Mouse (Mus musculus): ENCODE results near the gene Khdrbs2. TPM values are rescaled to one million over a fixed set of nuclear protein-coding genes. Genes with fewer than 3 reads are reported as not detected.
"Not testable (repeated sequence)": the region's sequence is repeated elsewhere in the genome, so short reads cannot be mapped to it uniquely, and the experiment has no call there.

Gene Khdrbs2
- total RNA-seq, 2 experiments from 2014 or later = 0.15 to 0.17 TPM

DNA sequence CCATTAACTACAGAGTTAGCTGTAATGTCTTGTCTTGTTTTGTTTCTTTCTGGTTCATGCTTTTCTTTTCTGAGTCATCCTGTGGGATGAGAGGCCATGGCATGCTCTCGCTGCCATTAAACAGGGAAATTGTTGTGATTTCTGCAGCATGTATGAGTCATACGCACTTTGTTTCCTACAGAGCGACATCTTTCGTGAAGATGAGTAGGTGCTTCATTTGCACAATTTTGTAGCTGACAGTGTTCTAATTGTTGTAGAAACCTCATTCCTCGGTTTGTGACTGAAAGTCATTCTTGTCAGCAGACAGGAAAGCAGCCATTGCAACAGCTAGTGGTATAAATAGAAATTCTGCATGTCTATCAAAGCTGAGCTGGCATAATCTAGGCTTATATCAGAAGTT is 271.4 kb downstream of the Khdrbs2 start:
- intact Hi-C loops (cut with DNase I) = no loop called here
- DNase-seq = no peak

DNA sequence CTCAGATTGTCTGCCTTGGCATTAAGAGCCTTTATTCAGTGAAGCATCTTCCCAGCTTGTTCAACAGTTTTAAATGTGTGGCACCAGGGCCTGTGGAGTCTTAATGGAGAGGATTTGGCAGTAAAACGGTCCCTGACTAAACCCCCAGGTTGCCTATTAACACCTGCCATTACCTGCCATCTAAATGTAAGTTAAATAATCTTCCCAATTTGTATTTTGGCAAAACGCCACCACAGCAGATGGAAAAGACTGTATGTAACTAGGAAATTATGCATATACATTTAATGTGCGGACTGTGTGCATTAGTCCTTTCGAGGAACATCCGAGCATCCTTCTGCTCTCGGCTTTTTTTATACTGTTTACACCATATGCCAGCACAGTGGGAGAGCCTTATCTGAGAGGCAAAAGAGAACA is 290.6 kb downstream of the Khdrbs2 start:
- intact Hi-C loops (cut with DNase I) = no loop called here
- DNase-seq = no peak

DNA sequence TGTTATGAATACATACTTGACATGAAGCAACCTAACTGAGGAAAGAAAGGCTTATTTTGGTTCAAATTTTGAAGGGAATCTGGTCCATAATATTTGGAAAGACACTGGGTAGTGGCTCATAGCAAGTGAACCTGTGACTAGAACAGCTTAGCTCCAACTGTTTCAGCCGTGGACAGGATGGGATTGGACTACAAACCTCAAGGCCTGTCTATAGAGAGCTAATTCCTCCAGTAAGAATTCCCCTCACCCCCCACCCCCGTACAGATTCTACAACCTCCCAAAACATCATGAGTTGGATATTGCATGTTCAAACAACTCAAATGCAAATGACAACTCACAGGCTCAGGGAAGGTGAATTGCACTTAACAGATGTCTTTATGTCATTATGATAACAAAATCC is 298.5 kb downstream of the Khdrbs2 start:
- intact Hi-C loops (cut with DNase I) = no loop called here
- DNase-seq = no peak

DNA sequence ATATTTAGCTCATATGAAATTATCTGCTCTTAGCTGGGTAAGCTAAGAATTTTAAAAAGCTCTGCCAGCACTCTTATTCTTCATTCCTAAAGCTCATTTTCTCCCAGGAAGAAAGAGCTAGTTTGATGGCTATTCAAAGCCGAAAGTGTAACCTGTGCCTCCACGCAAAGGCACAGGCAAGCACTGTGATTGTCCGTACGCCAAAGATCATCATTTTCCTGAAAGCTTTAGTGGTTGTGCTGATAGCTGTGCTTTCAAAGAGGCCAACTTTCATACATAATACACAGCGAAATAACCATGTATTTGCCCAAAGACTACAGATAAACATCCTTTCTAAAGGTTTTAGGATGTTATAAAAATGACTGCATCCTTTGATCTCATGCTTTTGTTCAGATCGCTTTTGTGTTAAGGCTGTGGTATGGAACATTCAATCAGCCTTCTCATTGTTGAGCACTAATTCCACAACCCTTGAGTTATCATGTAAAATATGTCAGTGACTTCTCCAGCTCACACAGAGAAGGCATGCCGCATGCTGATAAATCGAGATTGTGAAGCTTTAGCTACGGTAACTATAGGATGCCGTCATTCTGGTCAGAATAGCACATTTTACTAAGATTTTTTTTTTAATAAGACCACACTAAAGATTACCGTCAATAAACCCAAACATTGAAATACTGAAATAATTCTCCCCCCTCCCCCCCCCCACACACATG is 299.1 kb downstream of the Khdrbs2 start:
- intact Hi-C loops (cut with DNase I) = no loop called here

DNA sequence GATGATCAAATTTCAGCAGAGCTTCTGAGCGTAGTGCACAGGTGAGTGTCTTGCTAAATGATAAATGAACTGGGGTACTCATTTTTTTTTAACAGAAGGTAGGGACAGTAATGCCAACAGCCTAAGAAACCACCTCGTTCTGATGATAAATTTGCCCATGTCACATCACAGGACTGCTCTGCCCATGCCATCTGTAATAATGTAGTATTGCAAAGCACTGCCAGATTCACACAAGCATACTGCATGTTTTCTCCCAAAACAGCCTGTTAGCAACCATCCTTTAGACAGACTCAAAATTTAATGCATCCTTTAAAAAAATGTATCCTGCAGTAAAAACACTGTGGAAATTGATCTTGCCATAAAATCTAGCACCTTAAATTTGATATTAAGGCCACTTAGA is 315.4 kb downstream of the Khdrbs2 start:
- intact Hi-C loops (cut with DNase I) = no loop called here
- no peak for DNase-seq

More for the DNA sequence above, 299.1 kb downstream of the Khdrbs2 start:
- no peak for DNase-seq

DNA sequence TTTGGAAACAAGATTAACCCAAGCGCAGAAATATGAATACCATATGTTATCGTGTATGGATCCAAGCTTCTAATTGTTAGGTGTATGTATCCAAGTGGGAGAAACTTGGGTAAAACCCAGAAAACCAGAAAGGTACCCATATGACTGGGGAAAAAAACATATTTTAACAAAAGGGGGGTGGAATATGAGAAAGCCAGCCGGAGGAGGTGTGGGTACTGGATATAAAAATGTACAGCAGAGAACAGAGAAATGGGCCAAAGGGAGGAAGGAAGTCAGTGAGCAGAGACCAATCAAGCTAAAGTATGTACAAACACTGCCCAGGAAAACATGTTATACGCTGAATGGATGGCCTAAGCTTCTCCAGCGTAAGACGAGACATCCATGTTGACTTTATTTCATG is 330.9 kb downstream of the Khdrbs2 start:
- intact Hi-C loops (cut with DNase I) = no loop called here
- no peak for DNase-seq

DNA sequence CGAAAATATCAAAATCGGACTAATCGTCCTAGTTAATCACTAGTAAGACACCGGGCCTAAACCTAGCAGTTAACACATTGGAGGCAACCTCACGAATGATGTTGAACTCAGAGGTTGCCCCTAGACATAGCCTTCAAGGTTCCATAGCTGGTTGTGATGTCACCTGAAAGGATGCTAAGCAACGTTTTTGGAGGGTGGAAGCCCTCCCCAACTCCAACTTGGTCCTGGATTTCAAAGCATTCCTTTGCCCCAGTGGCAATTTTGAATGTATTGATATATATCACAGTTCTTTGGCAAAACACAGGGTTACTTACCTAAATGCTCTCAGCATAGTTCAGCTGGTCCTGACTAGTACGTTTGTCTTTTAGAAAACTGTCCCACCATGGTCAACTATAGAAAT is 374.7 kb downstream of the Khdrbs2 start, which contains the start of gene Gm5415:
Gene Gm5415, minus strand, starts transcription at position 101 of the 400 bp plus-strand sequence.
- DNase-seq; intact Hi-C loops (cut with DNase I): not testable (repeated sequence)

DNA sequence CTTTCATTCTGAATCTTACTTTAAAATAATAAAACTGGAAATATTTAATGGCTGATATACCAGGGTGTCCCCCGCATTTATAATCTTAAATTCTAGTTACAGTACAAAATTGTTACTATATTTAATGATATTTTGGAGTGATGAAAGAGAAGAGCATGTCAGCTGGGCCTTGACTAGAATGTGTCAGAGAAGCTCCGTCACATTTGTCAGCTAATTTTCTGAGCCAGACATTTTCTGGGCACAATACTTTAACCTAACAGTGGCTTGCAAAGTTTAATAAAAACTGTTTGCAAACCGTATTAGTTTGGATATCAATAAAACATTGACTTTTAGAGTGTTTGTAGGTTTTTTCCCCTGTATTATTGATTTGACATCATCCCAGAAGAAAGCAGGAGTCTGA is 380.9 kb downstream of the Khdrbs2 start:
- DNase-seq = no peak
- intact Hi-C loops (cut with DNase I) = loop anchor here (5.0 kb wide), 1 partner anchor 381 kb away; the partner anchor contains the start of gene Khdrbs2

DNA sequence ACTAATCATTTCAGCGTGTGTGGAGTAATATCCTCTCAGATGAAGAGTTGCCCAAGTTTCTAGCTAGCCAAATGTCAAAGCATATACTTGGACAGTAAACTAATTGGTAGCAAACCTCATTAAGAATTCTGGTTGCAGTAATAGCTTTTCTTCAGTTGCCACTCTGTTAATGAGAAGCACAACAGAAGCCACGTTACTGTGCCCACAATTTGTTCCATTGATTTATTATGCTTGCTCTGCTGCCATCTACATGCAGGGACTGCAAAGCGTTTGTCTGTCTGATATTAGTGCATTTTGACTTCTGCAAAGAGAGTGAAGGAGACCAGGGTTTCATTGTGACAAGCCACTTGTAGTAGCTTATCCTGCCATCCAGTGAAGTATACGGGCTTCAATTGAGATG is 381.4 kb downstream of the Khdrbs2 start:
- no peak for DNase-seq
- intact Hi-C loops (cut with DNase I) = loop anchor here (5.0 kb wide), 1 partner anchor 382 kb away; the partner anchor contains the start of gene Khdrbs2

DNA sequence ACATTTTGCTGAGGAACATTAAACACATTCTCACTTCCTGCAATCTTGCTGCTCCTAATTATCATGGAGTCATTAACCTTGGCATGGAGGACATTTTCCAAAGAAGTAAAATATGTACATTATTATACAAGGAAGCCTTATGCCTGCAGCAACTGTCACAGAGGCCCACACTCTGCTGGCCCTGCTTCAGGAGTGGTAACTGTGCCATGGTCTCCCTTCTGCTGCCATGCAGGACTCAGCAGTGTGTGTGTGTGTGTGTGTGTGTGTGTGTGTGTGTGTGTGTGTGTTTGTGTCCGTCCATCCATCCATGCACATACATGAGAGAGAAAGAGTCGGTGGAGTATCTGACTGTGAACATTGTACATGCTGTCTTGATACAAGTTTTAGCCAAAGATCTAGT is 396.4 kb downstream of the Khdrbs2 start:
- intact Hi-C loops (cut with DNase I) = no loop called here

DNA sequence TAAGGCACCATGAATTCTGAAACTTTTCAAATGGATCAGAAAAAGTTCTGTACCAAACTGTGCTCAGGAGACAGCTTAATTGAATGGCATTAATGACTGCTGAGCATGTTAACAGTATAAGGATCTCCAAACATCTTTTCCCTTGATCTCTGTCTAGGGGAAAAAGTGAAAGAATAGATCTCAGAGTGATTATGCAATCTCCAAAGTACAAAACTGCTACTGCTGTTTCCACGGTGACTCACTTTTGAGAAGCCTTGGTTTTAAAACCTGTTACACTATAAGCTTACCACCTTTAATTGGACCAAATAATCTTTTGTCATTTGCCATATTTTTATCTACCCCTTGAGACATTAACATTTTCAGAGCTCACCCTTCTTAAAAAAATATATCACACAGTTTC is 453.5 kb downstream of the Khdrbs2 start:
- intact Hi-C loops (cut with DNase I) = no loop called here
- DNase-seq = no peak

More for the DNA sequence above, 396.4 kb downstream of the Khdrbs2 start:
- no peak for DNase-seq

DNA sequence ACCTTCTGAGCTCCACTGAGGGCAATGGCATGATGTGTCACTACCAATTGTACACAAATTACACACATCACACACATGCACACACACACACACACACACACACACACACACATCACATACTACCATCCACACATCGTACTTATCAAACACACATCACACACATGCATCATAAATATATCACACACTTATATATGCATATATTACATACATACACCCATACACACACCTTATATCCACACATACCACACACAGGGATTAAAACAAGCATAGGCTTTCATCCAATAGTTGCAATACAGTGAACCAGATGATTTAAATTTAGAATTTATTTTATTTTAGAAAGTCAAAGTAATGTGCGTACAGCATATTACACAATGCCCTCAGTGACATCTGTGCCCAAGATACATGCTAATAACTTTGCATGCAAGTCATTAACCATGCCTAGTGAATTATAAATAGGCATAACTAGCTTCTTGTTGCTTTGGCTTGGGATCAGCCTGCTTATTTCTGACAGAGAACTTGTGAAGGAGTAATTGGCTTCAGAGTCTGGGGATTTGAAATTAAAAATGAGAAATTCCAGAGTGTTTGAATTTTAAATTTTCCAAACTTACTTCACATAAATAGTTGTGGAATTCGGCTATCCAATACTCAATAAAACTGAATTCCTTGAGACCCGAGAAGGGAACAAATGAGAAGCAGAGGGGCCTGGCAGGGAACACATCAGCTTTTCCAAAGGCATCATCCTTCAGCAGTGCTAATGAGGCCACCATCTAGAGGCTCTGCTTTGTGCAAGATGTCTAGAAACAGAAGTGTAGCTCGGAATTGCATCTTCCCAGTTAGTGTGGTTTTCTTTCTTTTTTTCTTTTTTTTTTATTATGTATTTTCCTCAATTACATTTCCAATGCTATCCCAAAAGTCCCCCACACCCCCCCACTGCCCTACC is 460.2 kb downstream of the Khdrbs2 start:
- intact Hi-C loops (cut with DNase I) = no loop called here
- DNase-seq = no peak

DNA sequence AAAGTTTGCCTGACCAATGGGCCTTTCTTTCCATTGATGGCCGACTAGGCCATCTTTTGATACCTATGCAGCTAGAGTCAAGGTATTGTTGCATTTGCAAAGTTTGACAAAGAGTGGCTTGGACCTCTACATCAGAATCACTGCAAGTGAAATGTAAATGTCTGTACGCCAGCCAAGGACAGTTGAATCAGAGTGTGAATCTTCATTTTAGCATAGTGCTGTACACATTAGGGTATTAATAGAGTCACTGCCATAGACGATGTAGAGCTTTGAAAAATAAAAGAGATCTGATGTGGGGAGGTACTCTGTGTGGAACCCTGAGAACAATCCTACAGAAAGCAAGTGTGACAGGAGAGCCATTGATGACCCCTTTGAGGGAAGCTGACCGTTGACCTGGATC is 460.9 kb downstream of the Khdrbs2 start:
- intact Hi-C loops (cut with DNase I) = no loop called here

DNA sequence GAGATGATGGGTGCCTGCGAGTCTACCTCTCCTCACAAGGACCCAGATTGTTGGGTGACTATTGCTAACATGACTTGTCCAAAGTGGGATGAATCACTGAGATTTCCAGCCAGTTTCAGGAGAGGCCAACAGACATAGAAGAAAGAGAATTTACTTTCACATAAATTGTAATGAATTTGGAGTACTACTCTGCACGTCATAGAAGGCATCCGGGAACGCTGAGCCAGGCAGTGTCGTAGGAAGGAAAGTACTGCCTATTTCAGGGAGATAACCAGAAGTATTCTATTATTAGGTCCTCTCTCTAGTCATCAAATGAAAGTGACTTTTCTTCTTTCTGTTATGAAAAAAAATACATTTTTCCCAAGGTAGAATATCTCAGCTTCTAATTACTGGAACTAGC is 466.6 kb downstream of the Khdrbs2 start:
- no peak for DNase-seq
- intact Hi-C loops (cut with DNase I) = no loop called here

More for the DNA sequence above, 460.9 kb downstream of the Khdrbs2 start:
- no peak for DNase-seq

DNA sequence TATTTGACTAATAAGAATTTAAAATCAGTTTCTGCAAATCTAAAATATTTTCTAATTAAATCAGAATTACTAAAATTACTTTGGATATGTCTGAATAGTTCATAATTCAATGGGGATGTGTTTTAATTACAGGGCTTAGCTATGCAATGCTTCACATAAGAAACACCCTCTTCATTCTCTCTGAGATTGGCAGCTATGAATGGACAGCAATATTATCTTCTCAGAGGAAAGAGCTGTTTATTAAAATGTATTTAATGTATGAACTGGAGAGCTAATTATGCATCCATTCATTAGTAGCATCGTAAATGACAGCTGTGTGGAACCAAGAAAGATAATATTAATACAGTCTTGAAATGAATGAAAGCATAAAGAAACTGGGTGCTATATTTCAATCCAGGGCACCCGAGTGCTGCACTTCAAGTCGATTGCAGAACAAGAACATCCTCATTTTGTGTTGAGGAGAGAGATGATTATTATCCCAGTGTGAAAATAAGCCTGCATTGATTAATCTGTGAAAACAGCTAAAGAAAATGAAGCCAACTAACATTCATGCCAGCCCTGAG is 477.2 kb downstream of the Khdrbs2 start:
- intact Hi-C loops (cut with DNase I) = no loop called here

DNA sequence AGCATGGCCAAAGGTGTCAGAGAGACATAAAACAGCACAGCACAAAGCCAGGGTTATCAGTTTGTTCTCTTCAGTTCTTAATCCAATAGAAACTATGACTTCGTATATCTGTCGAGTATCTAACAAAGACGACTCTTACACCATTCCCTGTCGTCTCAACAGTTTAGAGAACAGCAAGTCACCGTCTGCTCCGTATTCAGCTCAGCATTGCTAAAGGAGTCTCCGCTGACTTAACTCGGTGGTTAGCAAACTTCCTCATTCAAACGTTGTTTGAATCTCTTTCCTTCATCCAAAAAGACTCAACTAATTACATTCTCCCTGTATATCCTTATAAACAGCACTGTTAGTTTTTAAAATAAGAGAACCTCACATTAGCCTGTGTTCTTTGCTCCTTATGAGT is 521.3 kb downstream of the Khdrbs2 start:
- intact Hi-C loops (cut with DNase I) = no loop called here
- no peak for DNase-seq

More for the DNA sequence above, 477.2 kb downstream of the Khdrbs2 start:
- no peak for DNase-seq

DNA sequence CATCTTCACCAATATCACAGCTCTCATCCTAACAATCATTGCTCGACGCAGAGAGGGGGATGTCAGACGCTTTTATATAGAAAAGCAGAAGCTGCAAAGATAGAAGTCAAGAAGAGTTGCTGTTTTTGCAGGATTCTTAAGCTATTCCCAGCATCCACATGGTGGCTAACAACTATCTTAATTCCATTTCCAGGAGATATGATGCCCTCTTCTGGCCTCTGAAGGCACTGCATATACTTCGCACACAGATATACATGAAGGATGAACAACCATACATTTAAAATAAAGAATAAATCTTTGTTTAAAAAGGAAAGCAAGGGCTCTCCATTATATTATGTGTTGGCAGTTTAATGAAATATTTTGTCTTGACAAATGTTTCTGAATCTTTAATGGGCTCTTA is 527.6 kb downstream of the Khdrbs2 start:
- intact Hi-C loops (cut with DNase I) = no loop called here
- no peak for DNase-seq

DNA sequence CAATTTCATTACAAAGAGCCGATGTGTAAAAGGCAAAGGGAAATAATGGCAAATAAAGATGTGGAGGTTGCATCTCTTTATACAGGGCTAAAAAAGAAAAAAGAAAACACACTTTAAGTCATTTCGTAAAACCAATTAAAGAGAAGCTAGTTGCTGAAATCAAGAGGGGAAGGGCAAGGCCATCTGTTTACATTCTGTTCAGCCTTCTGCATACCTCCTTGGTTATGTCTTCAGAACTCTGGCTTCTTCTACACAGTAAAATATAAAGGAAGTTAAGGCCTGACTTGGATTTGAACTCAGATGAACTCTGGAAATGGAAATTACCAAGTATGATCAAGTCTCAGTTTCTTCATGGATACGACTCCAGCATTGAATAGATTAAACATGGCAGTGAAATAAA is 528.8 kb downstream of the Khdrbs2 start:
- no peak for DNase-seq
- intact Hi-C loops (cut with DNase I) = no loop called here

Data from heart, postnatal 10 days (tissue).